Mouse (Mus musculus) limb, embryonic 12.5 days (tissue): ENCODE results near the gene Tmem150c. TPM values are rescaled to one million over a fixed set of nuclear protein-coding genes. Genes with fewer than 3 reads are reported as not detected.

ENCODE experiments used
- ATAC-seq: fragments of 200-750 bp; cut with Nextera tagmentation; 2 replicates; pipeline ENCODE4 v1.8.0; 2017; ENCODE audit warnings: low read depth, moderate TSS enrichment; ENCODE audit not compliant: insufficient number of reproducible peaks, insufficient read depth, low FRiP score, low TSS enrichment
- H3K27ac ChIP-seq: fragments of 300-500 bp; sonication (generic); 2 replicates; pipeline ENCODE4 v1.5.1; 2016; ENCODE audit warnings: mild to moderate bottlenecking, moderate library complexity
- H3K27me3 ChIP-seq: fragments of 300-500 bp; sonication (generic); 2 replicates; pipeline ENCODE4 v1.6.1; 2016; ENCODE audit warnings: mild to moderate bottlenecking, moderate library complexity
- H3K36me3 ChIP-seq: fragments of 300-500 bp; sonication (generic); 2 replicates; pipeline ENCODE4 v1.6.1; 2016; ENCODE audit warnings: mild to moderate bottlenecking, moderate library complexity
- H3K4me1 ChIP-seq: fragments of 300-500 bp; sonication (generic); replicated peaks from 2 replicates; pipeline ENCODE4 v1.6.1; 2016
- H3K4me2 ChIP-seq: fragments of 300-500 bp; sonication (generic); 2 replicates; pipeline ENCODE4 v1.6.1; 2016; ENCODE audit warnings: mild to moderate bottlenecking, moderate library complexity
- H3K4me3 ChIP-seq: fragments of 300-500 bp; sonication (generic); replicated peaks from 2 replicates; pipeline ENCODE4 v1.5.1; 2016; ENCODE audit warnings: mild to moderate bottlenecking
- H3K9ac ChIP-seq: fragments of 300-500 bp; sonication (generic); replicated peaks from 2 replicates; pipeline ENCODE4 v1.6.1; 2016; ENCODE audit warnings: mild to moderate bottlenecking, moderate library complexity
- H3K9me3 ChIP-seq: fragments of 300-500 bp; sonication (generic); 2 replicates; pipeline ENCODE4 v1.6.1; 2016; ENCODE audit warnings: mild to moderate bottlenecking, moderate library complexity
- WGBS: fragments of 180-500 bp; shearing (Covaris S2); methylation state at CpG from one replicate; pipeline ENCODE4 v1.1.7; 2016; 5-methylcytosine and 5-hydroxymethylcytosine counted together
- polyA plus RNA-seq: library from polyadenylated mRNA; unstranded; fragments of >200 nt; fragmentation: Nextera tagmentation; extraction: Ambion mirVana; gene quantifications from 2 replicates; pipeline ENCODE4 v1.2.1, GENCODE M21; 2016

Gene Tmem150c
- polyA plus RNA-seq, 1 experiment from 2014 or later, result 2.4 TPM

GRCm38 (mm10) chr5:100163368-100163767, 3.8 kb upstream of the Tmem150c start:
- Histone ChIP-seq H3K27ac (no peak overlapping the region), H3K27me3 (peaks cover 25% of the 10 kb centered on the region), H3K36me3 (no peaks in the 10 kb centered on the region), H3K4me3 (no peak overlapping the region), H3K9ac (no peak overlapping the region), H3K9me3 (no peaks in the 10 kb centered on the region), H3K4me2 (no peak overlapping the region), H3K4me1 (peaks cover 13% of the 10 kb centered on the region)
- no peak for ATAC-seq
- WGBS, result 60% methylated on average over 7 of the region's 7 CpGs

DNA sequence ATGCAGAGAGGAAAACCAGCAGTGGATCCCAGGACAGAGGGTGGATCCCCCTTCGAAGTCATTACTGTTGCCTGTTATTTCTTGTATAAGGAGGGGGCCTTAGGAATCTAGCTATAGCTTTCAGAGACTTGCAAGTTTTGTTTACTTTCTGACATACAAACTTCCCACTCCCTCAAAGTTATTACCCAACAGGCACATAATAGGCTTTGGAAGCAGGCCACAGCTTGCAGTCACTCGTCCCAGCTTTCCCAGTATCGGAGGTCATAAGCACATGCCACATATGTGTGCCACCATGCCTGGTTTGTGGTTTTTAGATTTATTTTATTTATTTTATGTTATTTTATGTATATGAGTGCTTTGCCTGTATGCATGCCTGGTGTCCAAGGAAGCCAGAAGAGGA, 3.2 kb upstream of the Tmem150c start:
- no peaks in the 10 kb centered on the region for H3K9me3 ChIP-seq
- H3K27ac ChIP-seq, result no peak overlapping the region
- H3K9ac ChIP-seq, result no peak overlapping the region
- H3K36me3 ChIP-seq, result no peaks in the 10 kb centered on the region
- H3K4me2 ChIP-seq, result no peak overlapping the region
- no peak overlapping the region for H3K4me3 ChIP-seq
- peaks cover 14% of the 10 kb centered on the region for H3K4me1 ChIP-seq
- no peak for ATAC-seq
- H3K27me3 ChIP-seq, result peaks cover 30% of the 10 kb centered on the region
- 77% methylated on average over 3 of the region's 3 CpGs for WGBS

- H3K9ac ChIP-seq, result no peak overlapping the region
- H3K9me3 ChIP-seq, result no peaks in the 10 kb centered on the region
- no peak overlapping the region for H3K4me2 ChIP-seq
- no peak overlapping the region for H3K4me3 ChIP-seq
- ATAC-seq, result no peak
- H3K27ac ChIP-seq, result no peak overlapping the region
- 79% methylated on average over 1 of the region's 1 CpGs for WGBS
- H3K36me3 ChIP-seq, result no peaks in the 10 kb centered on the region
- H3K27me3 ChIP-seq, result peaks cover 38% of the 10 kb centered on the region
- peaks cover 14% of the 10 kb centered on the region for H3K4me1 ChIP-seq
These were observed 2.4 kb upstream of the Tmem150c start for GRCm38 (mm10) chr5:100162053-100162452.

DNA sequence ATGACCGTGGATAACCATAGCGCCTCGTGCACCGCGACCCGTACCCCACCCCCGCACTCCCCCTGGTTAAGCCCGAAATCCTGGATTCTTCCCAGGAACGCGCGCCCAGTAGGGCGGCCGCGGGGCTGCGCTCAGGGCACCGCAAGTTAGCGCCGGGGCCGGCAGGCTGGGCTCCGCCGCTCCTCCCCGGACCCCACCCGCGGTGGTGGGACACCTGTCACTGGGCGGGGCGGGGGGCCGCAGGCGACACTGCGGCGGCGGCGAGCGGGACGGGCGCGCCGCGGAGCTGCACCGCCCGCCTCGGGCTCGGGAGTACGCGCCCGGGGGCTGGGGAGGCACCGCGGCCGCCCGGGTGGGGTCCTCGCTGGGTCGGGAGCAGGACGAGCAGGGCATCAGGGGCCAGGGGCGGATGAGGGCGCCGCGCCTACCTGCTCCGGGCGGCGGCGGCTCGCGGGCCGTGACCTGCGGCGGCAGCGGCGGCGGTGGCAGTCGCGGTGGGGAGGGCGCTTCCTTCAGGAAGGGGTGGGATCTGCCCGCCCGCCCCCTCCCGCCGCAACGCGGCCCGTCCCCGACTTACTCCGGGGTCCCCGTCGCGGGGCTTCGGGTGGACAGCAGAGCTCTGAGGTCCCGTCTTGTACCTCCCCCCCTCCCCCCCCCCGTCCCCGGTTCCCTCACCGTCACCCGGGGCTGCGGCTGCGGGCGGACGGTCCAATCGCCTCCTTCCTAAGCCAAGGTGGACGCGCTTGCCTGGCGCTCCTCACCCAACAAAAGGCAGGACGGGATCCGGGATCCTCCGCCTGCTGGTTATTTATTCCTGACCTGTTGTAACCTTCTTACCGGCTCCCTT, 594 bp downstream of the Tmem150c start:
- H3K27me3 ChIP-seq, result peaks cover 47% of the 10 kb centered on the region
- under 1% methylated on average over 100 of the region's 101 CpGs for WGBS
- H3K4me1 ChIP-seq, result peaks cover 10% of the 10 kb centered on the region
- peak; percentile 39; the same call in 1 of the 2 replicates for ATAC-seq
- no peaks in the 10 kb centered on the region for H3K9me3 ChIP-seq
- H3K4me3 ChIP-seq, result peak overlapping the region; percentile 83
- H3K36me3 ChIP-seq, result no peaks in the 10 kb centered on the region
- H3K27ac ChIP-seq, result no peak overlapping the region
- H3K4me2 ChIP-seq, result peak overlapping the region; percentile 99
- peak overlapping the region; percentile 78 for H3K9ac ChIP-seq

DNA sequence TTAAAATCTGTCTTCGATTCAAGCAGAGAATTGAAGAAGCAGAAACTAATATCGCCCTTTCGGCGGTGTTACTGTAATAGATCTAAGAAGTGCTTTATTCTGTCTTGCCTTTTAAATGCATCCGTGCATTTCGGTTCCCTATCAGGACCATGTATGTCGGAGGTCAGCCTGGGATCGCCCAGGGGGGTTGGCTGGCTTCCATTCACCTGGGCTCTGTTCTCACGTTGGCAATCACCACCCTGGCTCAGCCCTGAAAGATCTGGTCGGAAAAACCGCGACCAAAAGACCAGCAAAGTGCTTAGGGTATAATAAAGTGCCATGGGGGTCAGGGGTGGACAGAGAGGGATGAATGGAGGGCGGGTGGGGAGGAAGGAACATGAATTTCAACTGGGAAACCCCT, 1.3 kb downstream of the Tmem150c start:
- peak overlapping the region; percentile 83 for H3K4me3 ChIP-seq
- H3K9ac ChIP-seq, result peak overlapping the region; percentile 78
- 11% methylated on average over 13 of the region's 13 CpGs for WGBS
- H3K27ac ChIP-seq, result no peak overlapping the region
- peaks cover 47% of the 10 kb centered on the region for H3K27me3 ChIP-seq
- no peaks in the 10 kb centered on the region for H3K9me3 ChIP-seq
- H3K4me1 ChIP-seq, result peaks cover 10% of the 10 kb centered on the region
- no peak for ATAC-seq
- peak overlapping the region; percentile 99 for H3K4me2 ChIP-seq
- no peaks in the 10 kb centered on the region for H3K36me3 ChIP-seq

DNA sequence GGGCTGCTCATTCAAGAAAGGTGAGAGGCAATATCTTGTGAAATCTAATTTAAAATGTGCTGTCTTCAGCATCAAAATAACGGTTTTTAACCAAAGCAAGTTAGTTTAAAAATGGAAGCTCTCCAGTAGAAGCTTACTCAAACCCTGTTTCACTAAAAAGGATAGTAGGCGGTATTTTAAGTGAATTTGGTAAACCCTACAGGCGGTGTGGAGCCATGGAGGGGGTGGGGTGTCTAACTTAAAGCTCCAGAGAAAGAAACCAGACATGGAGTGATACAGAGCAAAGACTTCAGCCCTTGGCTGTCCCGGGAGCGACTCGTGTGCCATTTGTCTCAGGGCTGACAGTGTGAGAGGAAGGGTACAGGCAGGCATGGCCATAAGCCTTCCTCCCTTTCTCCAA, 4.0 kb downstream of the Tmem150c start:
- no peak for ATAC-seq
- Histone ChIP-seq H3K9ac (no peak overlapping the region), H3K27me3 (peaks cover 39% of the 10 kb centered on the region), H3K4me3 (no peak overlapping the region), H3K36me3 (no peaks in the 10 kb centered on the region), H3K27ac (no peak overlapping the region), H3K9me3 (no peaks in the 10 kb centered on the region), H3K4me1 (peaks cover 10% of the 10 kb centered on the region), H3K4me2 (no peak overlapping the region)
- 55% methylated on average over 6 of the region's 6 CpGs for whole genome bisulfite sequencing

DNA sequence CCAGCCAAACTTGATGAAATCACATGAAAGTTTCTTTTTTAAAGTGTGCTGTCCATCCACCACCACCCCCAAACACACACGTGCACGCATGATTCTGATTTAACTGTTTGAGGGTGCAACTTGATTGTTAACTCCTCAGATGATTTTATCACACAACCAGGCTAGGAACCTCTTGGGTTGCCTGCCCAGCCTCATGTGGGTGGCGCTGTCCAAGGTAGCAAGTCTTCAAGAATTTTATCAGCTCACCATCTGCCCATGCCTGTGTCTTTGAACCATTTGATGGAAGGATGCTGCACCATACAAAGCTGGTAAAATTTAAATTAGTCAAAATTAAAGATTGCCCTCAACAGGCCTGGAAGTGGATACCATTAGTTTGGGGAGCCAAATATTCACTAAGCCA, 9.6 kb downstream of the Tmem150c start:
- Histone ChIP-seq H3K4me3 (no peak overlapping the region), H3K9ac (no peak overlapping the region), H3K27ac (no peak overlapping the region), H3K27me3 (no peaks in the 10 kb centered on the region), H3K4me1 (no peaks in the 10 kb centered on the region), H3K9me3 (no peaks in the 10 kb centered on the region), H3K36me3 (no peaks in the 10 kb centered on the region), H3K4me2 (no peak overlapping the region)
- no peak for ATAC-seq
- WGBS, result 66% methylated on average over 3 of the region's 3 CpGs

GRCm38 (mm10) chr5:100144836-100145235, 14.8 kb downstream of the Tmem150c start:
- no peak overlapping the region for H3K4me3 ChIP-seq
- no peak for ATAC-seq
- H3K4me1 ChIP-seq, result no peaks in the 10 kb centered on the region
- no peak overlapping the region for H3K9ac ChIP-seq
- WGBS, result 84% methylated on average over 7 of the region's 7 CpGs
- H3K27me3 ChIP-seq, result no peaks in the 10 kb centered on the region
- no peaks in the 10 kb centered on the region for H3K36me3 ChIP-seq
- no peaks in the 10 kb centered on the region for H3K9me3 ChIP-seq
- H3K27ac ChIP-seq, result no peak overlapping the region
- H3K4me2 ChIP-seq, result no peak overlapping the region

DNA sequence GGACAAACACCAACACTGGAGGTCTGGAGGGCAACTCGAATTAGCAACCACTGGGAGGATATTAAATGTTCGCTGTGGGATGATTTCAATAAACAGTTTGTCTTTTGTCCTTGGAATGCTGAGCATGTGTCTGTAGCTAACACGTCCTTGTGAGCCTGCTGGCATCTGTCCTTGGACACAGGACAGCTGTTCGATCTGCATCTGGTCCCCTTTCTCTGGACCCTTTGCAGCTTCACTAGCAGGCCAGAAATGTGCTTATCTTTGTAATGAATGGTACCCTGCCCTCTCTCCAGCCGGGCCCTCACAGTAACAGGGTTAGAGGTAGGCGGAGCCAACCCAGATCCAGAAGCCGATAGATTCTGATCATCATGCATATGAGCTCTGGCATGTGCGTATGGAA, 32.3 kb downstream of the Tmem150c start:
- WGBS, result 72% methylated on average over 8 of the region's 8 CpGs
- no peak overlapping the region for H3K4me2 ChIP-seq
- ATAC-seq, result no peak

DNA sequence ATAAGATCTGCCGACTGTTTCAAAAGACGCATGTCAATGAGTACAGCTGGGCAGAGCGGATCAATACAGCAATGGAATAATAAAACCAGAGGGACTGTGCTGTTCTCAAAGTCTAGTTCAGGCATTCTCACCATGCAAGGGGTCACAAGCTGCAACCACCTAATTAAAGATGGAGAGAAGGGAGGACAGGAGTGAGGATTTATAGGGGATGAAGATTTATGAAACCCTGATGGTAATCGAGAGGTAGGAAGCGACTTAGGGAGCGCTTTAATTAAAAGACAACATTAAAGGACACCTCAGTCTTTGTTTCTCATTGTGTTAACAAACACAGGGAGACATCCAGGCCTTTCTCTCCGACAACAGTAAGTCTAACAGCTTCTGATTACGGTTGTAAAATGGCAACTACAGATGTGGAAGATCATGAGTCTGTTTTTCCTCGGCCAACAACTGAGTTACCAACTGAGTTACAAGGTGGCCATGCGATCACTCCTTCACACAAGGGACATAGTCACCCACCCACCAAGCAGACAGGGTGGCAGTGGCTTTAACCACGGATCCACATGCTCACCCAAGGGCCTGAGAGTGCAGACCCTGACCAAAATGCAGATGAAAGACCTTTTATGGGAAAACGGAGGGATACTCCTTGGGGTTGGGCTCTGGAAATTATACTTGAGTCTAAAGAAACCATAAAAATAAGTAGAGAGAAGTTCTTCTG, 34.0 kb downstream of the Tmem150c start:
- no peaks in the 10 kb centered on the region for H3K36me3 ChIP-seq
- H3K27ac ChIP-seq, result no peak overlapping the region
- no peak overlapping the region for H3K4me2 ChIP-seq
- ATAC-seq, result no peak
- H3K9me3 ChIP-seq, result no peaks in the 10 kb centered on the region
- no peak overlapping the region for H3K9ac ChIP-seq
- no peak overlapping the region for H3K4me3 ChIP-seq
- WGBS, result 43% methylated on average over 12 of the region's 12 CpGs
- H3K4me1 ChIP-seq, result peaks cover 6% of the 10 kb centered on the region; the same call in 1 of the 2 replicates
- H3K27me3 ChIP-seq, result peaks cover 13% of the 10 kb centered on the region; the same call in 1 of the 2 replicates

More for the DNA sequence above, 32.3 kb downstream of the Tmem150c start:
- H3K27ac ChIP-seq, result no peak overlapping the region
- 0 out of 2 replicates have a peak, but pooled peaks cover 7% of the 10 kb centered on the region for H3K27me3 ChIP-seq
- no peak overlapping the region for H3K9ac ChIP-seq
- no peak overlapping the region for H3K4me3 ChIP-seq
- H3K9me3 ChIP-seq, result no peaks in the 10 kb centered on the region
- no peaks in the 10 kb centered on the region for H3K4me1 ChIP-seq
- no peaks in the 10 kb centered on the region for H3K36me3 ChIP-seq

DNA sequence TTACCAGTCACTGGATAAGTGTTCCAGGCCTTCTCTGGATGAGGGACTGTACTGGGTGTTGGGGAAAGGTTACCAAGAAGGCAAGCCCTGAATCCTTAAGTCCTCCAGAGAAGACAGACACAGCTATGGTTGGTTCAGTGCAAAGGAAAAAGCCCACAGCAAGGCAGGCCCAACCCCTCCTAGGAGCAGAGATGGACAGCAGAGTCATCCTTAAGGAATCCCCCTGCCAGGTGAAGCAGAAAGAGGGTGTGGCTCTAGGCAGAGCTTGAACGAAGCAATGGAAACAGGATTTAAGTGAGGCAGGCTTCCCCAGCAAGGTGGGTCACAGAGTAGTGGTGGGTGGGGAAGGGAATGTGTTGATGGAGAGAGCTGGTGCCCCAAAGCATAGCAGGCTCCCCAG, 35.1 kb downstream of the Tmem150c start:
- ATAC-seq, result no peak
- H3K36me3 ChIP-seq, result no peaks in the 10 kb centered on the region
- H3K4me2 ChIP-seq, result no peak overlapping the region
- H3K27ac ChIP-seq, result no peak overlapping the region
- no peak overlapping the region for H3K9ac ChIP-seq
- 73% methylated on average over 1 of the region's 1 CpGs for WGBS
- H3K9me3 ChIP-seq, result no peaks in the 10 kb centered on the region
- peaks cover 8% of the 10 kb centered on the region; the same call in 1 of the 2 replicates for H3K4me1 ChIP-seq
- H3K27me3 ChIP-seq, result peaks cover 22% of the 10 kb centered on the region
- no peak overlapping the region for H3K4me3 ChIP-seq
